Mouse (Mus musculus): ENCODE results near the gene Xxylt1. TPM values are rescaled to one million over a fixed set of nuclear protein-coding genes. Genes with fewer than 3 reads are reported as not detected.

Gene Xxylt1
- 6.9 and 11.7 TPM in 2 replicates for polyA plus RNA-seq (2015; fragmentation: Nextera tagmentation; extraction: Ambion mirVana)

DNA sequence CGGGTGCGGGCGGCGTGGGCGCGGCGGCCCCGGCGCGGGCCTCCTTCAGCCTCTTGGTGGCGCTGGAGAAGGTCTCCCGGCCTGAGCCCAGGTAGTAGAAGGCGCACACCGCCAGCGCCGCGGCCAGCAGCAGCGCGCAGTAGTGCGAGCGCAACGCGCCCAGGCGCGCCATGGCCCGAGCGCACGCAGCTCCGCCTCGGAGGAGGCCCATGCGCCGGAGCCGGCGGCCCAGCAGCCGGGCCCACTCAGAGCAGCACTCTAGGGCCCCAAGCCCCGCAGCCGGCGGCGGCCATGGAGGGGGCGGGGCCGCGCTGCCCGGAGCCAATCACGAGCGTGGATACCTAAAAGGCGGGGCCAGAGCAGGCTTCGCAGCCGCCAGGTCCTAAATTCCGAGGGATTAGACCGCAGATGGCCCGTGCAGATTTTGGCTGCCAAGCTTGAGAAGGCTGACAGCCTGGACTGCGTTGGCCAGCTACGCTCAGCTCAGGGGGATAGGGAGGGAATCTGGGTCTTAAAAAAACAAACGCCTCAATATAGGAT, at the start of gene Xxylt1:
Gene Xxylt1, minus strand, starts transcription at position 308 of the 540 bp plus-strand sequence.
- H3K9me3 ChIP-seq (ENCODE audit: control insufficient read depth, low read length) = no peaks in the 10 kb centered on the region
- peaks cover 4% of the 10 kb centered on the region for H3K36me3 ChIP-seq (ENCODE audit: control insufficient read depth, insufficient read depth, low read length)
- H3K4me2 ChIP-seq (ENCODE audit: low read depth, low read length) = peak within 1 kb of the TSS; percentile 99
- peak within 1 kb of the TSS; percentile 71 for H3K4me3 ChIP-seq (ENCODE audit: low read length)
- H3K27me3 ChIP-seq (ENCODE audit: control insufficient read depth, insufficient read depth, low read depth, low read length) = no peaks in the 10 kb centered on the region
- peak within 1 kb of the TSS; percentile 82 for H3K27ac ChIP-seq (ENCODE audit: low read length)
- peaks cover 7% of the 10 kb centered on the region for H3K4me1 ChIP-seq (replicated peaks; ENCODE audit: control insufficient read depth, insufficient read depth, low read length)
- peak; percentile 99 for ATAC-seq (ENCODE audit: low read depth)
- WGBS = under 1% methylated on average over 50 of the region's 54 CpGs
- H3K9ac ChIP-seq (ENCODE audit: low read length) = peak within 1 kb of the TSS; percentile 72

DNA sequence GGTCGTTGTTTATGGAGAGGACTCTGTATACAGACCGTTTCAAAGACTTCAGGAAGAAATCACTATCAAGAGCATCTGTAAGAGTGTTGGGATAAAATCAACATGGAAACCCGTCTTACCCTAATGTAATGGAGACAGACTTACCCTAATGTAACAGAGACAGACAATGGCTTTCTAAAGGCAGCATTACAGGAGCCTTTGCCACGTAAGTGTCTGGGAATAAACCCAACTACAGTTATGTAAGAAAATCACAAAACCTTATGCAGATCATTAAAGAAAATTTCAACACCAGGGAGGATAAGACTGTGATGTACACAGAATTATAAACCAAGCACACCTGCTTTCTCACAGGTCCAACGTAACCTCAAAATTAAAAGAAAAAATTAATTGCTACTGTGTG, 46.9 kb upstream of the Xxylt1 start:
- WGBS = 78% methylated on average over 5 of the region's 5 CpGs
- peaks cover 11% of the 10 kb centered on the region for H3K36me3 ChIP-seq (ENCODE audit: control insufficient read depth, insufficient read depth, low read length)
- H3K4me3 ChIP-seq (ENCODE audit: low read length) = no peak overlapping the region
- ATAC-seq (ENCODE audit: low read depth) = no peak
- H3K4me2 ChIP-seq (ENCODE audit: low read depth, low read length) = no peak overlapping the region
- no peak overlapping the region for H3K27ac ChIP-seq (ENCODE audit: low read length)
- peaks cover 8% of the 10 kb centered on the region for H3K4me1 ChIP-seq (replicated peaks; ENCODE audit: control insufficient read depth, insufficient read depth, low read length)
- H3K9me3 ChIP-seq (ENCODE audit: control insufficient read depth, low read length) = no peaks in the 10 kb centered on the region
- no peaks in the 10 kb centered on the region for H3K27me3 ChIP-seq (ENCODE audit: control insufficient read depth, insufficient read depth, low read depth, low read length)
- no peak overlapping the region for H3K9ac ChIP-seq (ENCODE audit: low read length)

DNA sequence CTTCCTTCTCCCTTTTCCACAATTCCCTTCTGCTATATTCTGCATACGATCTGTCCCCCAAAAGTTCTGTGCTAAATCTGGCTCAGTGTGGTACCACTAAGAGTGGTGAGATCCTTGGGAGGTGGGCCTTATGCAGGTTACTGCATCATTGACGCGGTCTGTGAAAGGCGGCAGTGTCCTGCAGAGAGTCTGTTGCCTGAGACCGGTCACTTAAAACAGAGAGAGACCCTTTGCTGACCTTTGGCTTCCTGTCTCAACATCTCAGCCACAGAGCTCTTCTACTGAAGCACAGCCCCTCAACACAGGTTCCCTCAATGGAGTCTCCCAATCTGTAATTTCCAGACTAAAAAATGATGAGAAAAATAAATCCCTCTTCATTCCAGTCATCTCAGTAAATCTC, 43.8 kb upstream of the Xxylt1 start:
- Histone ChIP-seq H3K4me3 (ENCODE audit: low read length) (no peak overlapping the region), H3K4me2 (ENCODE audit: low read depth, low read length) (no peak overlapping the region), H3K36me3 (ENCODE audit: control insufficient read depth, insufficient read depth, low read length) (peaks cover 16% of the 10 kb centered on the region), H3K9me3 (ENCODE audit: control insufficient read depth, low read length) (no peaks in the 10 kb centered on the region), H3K9ac (ENCODE audit: low read length) (no peak overlapping the region), H3K27ac (ENCODE audit: low read length) (no peak overlapping the region), H3K27me3 (ENCODE audit: control insufficient read depth, insufficient read depth, low read depth, low read length) (no peaks in the 10 kb centered on the region), H3K4me1 (replicated peaks; ENCODE audit: control insufficient read depth, insufficient read depth, low read length) (no peaks in the 10 kb centered on the region)
- whole genome bisulfite sequencing = 80% methylated on average over 5 of the region's 5 CpGs
- ATAC-seq (ENCODE audit: low read depth) = no peak

DNA sequence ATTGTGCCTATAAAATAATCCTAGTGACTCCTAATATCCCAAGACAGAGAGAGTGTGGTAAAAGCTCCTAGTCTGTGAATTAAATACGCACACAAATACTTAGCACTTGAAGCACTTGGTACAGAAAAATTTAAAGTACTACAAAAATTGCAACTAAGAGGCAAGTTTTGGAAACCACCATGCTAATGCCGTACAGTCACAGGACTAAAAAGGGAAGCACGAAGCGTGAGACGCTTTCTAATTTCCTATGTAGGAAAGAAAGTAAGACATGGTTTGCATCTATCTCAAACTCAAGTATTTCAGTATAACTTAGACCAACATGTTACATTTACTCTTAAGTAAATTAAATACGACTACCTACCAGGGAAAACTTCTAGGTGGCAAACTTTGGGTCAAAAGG, 40.4 kb upstream of the Xxylt1 start:
- Histone ChIP-seq H3K36me3 (ENCODE audit: control insufficient read depth, insufficient read depth, low read length) (peaks cover 17% of the 10 kb centered on the region), H3K9ac (ENCODE audit: low read length) (no peak overlapping the region), H3K4me1 (replicated peaks; ENCODE audit: control insufficient read depth, insufficient read depth, low read length) (no peaks in the 10 kb centered on the region), H3K9me3 (ENCODE audit: control insufficient read depth, low read length) (no peaks in the 10 kb centered on the region), H3K4me2 (ENCODE audit: low read depth, low read length) (no peak overlapping the region), H3K27me3 (ENCODE audit: control insufficient read depth, insufficient read depth, low read depth, low read length) (no peaks in the 10 kb centered on the region), H3K27ac (ENCODE audit: low read length) (no peak overlapping the region), H3K4me3 (ENCODE audit: low read length) (no peak overlapping the region)
- no peak for ATAC-seq (ENCODE audit: low read depth)
- 91% methylated on average over 6 of the region's 6 CpGs for WGBS

DNA sequence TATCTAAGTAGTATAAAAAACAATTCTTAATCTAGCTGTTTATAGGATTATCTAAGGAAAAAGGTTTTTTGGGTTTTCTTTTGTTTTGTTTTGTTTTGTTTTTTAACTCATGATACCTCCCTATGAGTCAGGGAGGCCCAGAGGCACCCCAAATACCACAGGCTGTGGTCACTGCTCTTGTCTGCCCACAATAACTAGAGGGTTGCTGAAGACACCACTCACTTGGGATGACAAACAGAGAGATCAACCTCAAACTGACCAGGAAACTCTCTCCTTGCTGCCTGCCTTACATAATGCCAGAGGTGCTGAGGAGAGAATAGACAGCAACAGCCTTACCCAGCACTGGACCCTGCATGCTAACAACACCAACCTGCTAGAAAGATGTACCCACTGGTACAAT, 32.4 kb upstream of the Xxylt1 start:
- no peak for ATAC-seq (ENCODE audit: low read depth)

DNA sequence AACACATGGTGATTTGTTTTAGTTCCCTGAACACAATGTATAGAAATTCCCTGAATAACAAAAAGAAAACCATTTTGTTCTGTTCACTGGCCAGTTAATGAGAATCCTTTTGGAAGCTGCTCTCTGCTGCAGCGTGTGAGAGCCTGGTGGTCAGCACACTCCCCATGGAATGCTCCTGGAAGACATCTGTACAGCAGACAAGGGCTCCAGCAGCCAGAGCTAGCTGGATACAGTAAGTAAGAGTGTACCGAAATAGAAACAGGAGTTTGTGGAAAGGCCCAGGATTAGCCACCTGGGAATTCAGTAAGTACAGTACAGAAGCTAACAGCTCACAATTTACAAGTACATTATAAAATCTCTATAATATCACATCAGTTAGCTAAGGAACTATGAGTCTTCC, 20.1 kb upstream of the Xxylt1 start:
- 89% methylated on average over 2 of the region's 2 CpGs for WGBS
- Histone ChIP-seq H3K36me3 (ENCODE audit: control insufficient read depth, insufficient read depth, low read length) (peaks cover 29% of the 10 kb centered on the region), H3K27me3 (ENCODE audit: control insufficient read depth, insufficient read depth, low read depth, low read length) (no peaks in the 10 kb centered on the region), H3K4me1 (replicated peaks; ENCODE audit: control insufficient read depth, insufficient read depth, low read length) (no peaks in the 10 kb centered on the region), H3K27ac (ENCODE audit: low read length) (no peak overlapping the region), H3K4me3 (ENCODE audit: low read length) (no peak overlapping the region), H3K9ac (ENCODE audit: low read length) (no peak overlapping the region), H3K4me2 (ENCODE audit: low read depth, low read length) (no peak overlapping the region), H3K9me3 (ENCODE audit: control insufficient read depth, low read length) (no peaks in the 10 kb centered on the region)
- no peak for ATAC-seq (ENCODE audit: low read depth)

More for the DNA sequence above, 32.4 kb upstream of the Xxylt1 start:
- H3K9me3 ChIP-seq (ENCODE audit: control insufficient read depth, low read length) = no peaks in the 10 kb centered on the region
- H3K36me3 ChIP-seq (ENCODE audit: control insufficient read depth, insufficient read depth, low read length) = peaks cover 39% of the 10 kb centered on the region
- H3K4me2 ChIP-seq (ENCODE audit: low read depth, low read length) = no peak overlapping the region
- H3K9ac ChIP-seq (ENCODE audit: low read length) = no peak overlapping the region
- no peaks in the 10 kb centered on the region for H3K27me3 ChIP-seq (ENCODE audit: control insufficient read depth, insufficient read depth, low read depth, low read length)
- H3K27ac ChIP-seq (ENCODE audit: low read length) = no peak overlapping the region
- no peaks in the 10 kb centered on the region for H3K4me1 ChIP-seq (replicated peaks; ENCODE audit: control insufficient read depth, insufficient read depth, low read length)
- no peak overlapping the region for H3K4me3 ChIP-seq (ENCODE audit: low read length)

DNA sequence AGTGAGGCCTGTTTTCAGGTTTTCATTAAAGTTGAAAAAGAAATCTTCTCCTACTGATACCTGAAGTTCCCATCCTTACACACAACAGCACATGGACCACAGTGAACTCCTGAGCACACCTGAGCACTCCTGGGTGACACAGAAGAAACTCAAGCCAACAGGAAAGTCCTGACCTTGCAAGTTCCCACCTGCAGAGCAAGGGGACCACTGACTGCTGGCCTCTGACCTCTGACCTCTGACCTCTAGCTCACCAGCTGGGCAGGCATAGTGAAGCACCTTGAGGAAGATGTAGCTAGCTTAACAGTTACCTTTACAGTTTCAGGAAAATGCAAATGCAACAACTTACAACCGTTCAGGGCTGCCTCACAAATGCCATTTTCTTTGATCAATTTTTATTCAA, 18.7 kb upstream of the Xxylt1 start:
- H3K9ac ChIP-seq (ENCODE audit: low read length) = no peak overlapping the region
- no peak for ATAC-seq (ENCODE audit: low read depth)
- no peaks in the 10 kb centered on the region for H3K27me3 ChIP-seq (ENCODE audit: control insufficient read depth, insufficient read depth, low read depth, low read length)
- WGBS = 81% methylated on average over 1 of the region's 1 CpGs
- no peak overlapping the region for H3K27ac ChIP-seq (ENCODE audit: low read length)
- H3K4me2 ChIP-seq (ENCODE audit: low read depth, low read length) = no peak overlapping the region
- H3K9me3 ChIP-seq (ENCODE audit: control insufficient read depth, low read length) = no peaks in the 10 kb centered on the region
- no peaks in the 10 kb centered on the region for H3K4me1 ChIP-seq (replicated peaks; ENCODE audit: control insufficient read depth, insufficient read depth, low read length)
- peaks cover 24% of the 10 kb centered on the region for H3K36me3 ChIP-seq (ENCODE audit: control insufficient read depth, insufficient read depth, low read length)
- no peak overlapping the region for H3K4me3 ChIP-seq (ENCODE audit: low read length)

DNA sequence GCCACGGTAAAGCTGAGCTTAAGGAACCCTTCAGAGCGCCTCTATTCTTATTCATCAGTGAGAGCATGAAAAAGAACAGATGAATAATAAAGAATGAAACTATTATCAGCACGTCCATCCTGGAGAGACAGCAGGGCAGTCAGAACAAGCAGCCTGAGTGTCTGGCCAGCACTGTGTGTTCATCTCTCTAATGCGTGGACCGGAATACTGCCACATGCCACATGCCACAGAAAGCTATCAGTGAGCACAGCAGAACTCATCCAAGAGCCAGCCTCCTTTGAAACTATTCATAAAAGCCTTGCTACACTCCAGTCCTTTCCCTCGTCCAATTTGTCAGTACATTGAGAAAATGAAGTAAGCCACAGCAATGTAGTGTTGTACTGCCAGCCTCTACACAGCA, 12.8 kb upstream of the Xxylt1 start:
- H3K27ac ChIP-seq (ENCODE audit: low read length) = no peak overlapping the region
- no peaks in the 10 kb centered on the region for H3K27me3 ChIP-seq (ENCODE audit: control insufficient read depth, insufficient read depth, low read depth, low read length)
- WGBS = 80% methylated on average over 6 of the region's 6 CpGs
- H3K36me3 ChIP-seq (ENCODE audit: control insufficient read depth, insufficient read depth, low read length) = peaks cover 8% of the 10 kb centered on the region
- no peak overlapping the region for H3K4me3 ChIP-seq (ENCODE audit: low read length)
- H3K9ac ChIP-seq (ENCODE audit: low read length) = no peak overlapping the region
- no peak overlapping the region for H3K4me2 ChIP-seq (ENCODE audit: low read depth, low read length)
- H3K4me1 ChIP-seq (replicated peaks; ENCODE audit: control insufficient read depth, insufficient read depth, low read length) = no peaks in the 10 kb centered on the region
- no peaks in the 10 kb centered on the region for H3K9me3 ChIP-seq (ENCODE audit: control insufficient read depth, low read length)
- ATAC-seq (ENCODE audit: low read depth) = no peak

DNA sequence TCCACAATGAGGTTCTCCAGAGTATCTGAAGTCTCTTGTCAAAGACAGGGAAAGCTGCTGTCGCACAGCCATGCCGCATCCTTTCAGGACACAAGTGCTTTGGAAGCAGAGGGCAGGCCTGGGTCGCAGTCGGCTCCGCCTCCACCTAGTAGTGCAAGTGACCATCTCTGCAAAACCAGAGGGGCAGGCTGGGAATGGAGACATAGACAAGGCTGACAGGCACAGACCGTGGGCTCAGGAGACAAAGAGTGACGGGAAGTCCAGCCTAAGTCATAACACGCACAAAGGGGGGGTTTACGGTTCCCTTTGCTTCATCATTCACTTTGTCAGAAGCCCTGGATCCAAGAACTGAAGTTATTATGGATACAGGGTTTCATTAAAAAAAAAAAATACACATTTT, 12.0 kb upstream of the Xxylt1 start:
- no peaks in the 10 kb centered on the region for H3K4me1 ChIP-seq (replicated peaks; ENCODE audit: control insufficient read depth, insufficient read depth, low read length)
- no peak overlapping the region for H3K27ac ChIP-seq (ENCODE audit: low read length)
- 50% methylated on average over 9 of the region's 9 CpGs for WGBS
- no peak overlapping the region for H3K4me2 ChIP-seq (ENCODE audit: low read depth, low read length)
- H3K9ac ChIP-seq (ENCODE audit: low read length) = no peak overlapping the region
- H3K4me3 ChIP-seq (ENCODE audit: low read length) = no peak overlapping the region
- H3K9me3 ChIP-seq (ENCODE audit: control insufficient read depth, low read length) = no peaks in the 10 kb centered on the region
- H3K27me3 ChIP-seq (ENCODE audit: control insufficient read depth, insufficient read depth, low read depth, low read length) = no peaks in the 10 kb centered on the region
- 0 out of 2 replicates have a peak, but pooled peaks cover 2% of the 10 kb centered on the region for H3K36me3 ChIP-seq (ENCODE audit: control insufficient read depth, insufficient read depth, low read length)
- ATAC-seq (ENCODE audit: low read depth) = no peak

DNA sequence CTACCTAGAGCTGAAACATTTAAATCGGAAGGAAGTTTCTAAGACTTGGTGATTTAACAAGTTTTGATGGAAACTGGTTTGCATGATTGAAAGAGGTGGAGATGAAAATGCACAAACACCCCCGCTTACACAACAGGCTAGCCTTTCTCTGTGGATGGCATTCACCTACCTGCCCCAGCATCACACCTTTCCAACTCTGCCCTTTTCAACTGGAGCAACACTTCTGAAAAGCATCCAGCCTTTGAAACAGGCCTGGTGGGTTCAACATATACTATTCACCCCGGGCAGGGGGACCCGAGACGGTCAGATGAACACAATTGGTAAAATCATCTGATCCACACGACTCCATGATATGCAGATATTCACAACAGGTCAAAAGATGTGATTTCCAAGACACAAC, 659 bp upstream of the Xxylt1 start:
- no peak overlapping the region for H3K4me3 ChIP-seq (ENCODE audit: low read length)
- H3K9ac ChIP-seq (ENCODE audit: low read length) = no peak overlapping the region
- no peaks in the 10 kb centered on the region for H3K27me3 ChIP-seq (ENCODE audit: control insufficient read depth, insufficient read depth, low read depth, low read length)
- H3K9me3 ChIP-seq (ENCODE audit: control insufficient read depth, low read length) = no peaks in the 10 kb centered on the region
- H3K4me2 ChIP-seq (ENCODE audit: low read depth, low read length) = peak overlapping the region; percentile 99
- no peak overlapping the region for H3K27ac ChIP-seq (ENCODE audit: low read length)
- H3K36me3 ChIP-seq (ENCODE audit: control insufficient read depth, insufficient read depth, low read length) = peaks cover 4% of the 10 kb centered on the region
- WGBS = 67% methylated on average over 6 of the region's 6 CpGs
- H3K4me1 ChIP-seq (replicated peaks; ENCODE audit: control insufficient read depth, insufficient read depth, low read length) = peaks cover 7% of the 10 kb centered on the region
- ATAC-seq (ENCODE audit: low read depth) = no peak
